Mouse (Mus musculus) stomach, postnatal 0 days (tissue): Measurements from ENCODE around the gene Dda1. TPM values are rescaled to one million over a fixed set of nuclear protein-coding genes. Genes with fewer than 3 reads are reported as not detected.

Source experiments
- ATAC-seq: fragments of 200-750 bp; cut with Nextera tagmentation; 2 replicates; pipeline ENCODE4 v1.8.0; 2017; ENCODE audit not compliant: low FRiP score, low TSS enrichment
- DNase-seq: peaks from one replicate; pipeline ENCODE4 v3.0.0-alpha.2; 2016; ENCODE audit warnings: low spot score
- H3K27ac ChIP-seq: fragments of 300-500 bp; sonication (generic); replicated peaks from 2 replicates; pipeline ENCODE4 v1.5.1; 2014; ENCODE audit warnings: mild to moderate bottlenecking, control low read depth
- H3K27me3 ChIP-seq: fragments of 300-500 bp; sonication (generic); 2 replicates; pipeline ENCODE4 v1.6.1; 2014; ENCODE audit warnings: low read length; ENCODE audit not compliant: control insufficient read depth, insufficient read depth
- H3K36me3 ChIP-seq: fragments of 300-500 bp; sonication (generic); 2 replicates; pipeline ENCODE4 v1.6.1; 2014; ENCODE audit warnings: low read length, mixed read lengths; ENCODE audit not compliant: control insufficient read depth, insufficient read depth
- H3K4me1 ChIP-seq: fragments of 300-500 bp; sonication (generic); replicated peaks from 2 replicates; pipeline ENCODE4 v1.6.1; 2014; ENCODE audit warnings: antibody characterized with exemption; ENCODE audit not compliant: control insufficient read depth, insufficient read depth
- H3K4me2 ChIP-seq: fragments of 300-500 bp; sonication (generic); replicated peaks from 2 replicates; pipeline ENCODE4 v1.6.1; 2014; ENCODE audit warnings: low read depth, mild to moderate bottlenecking, control low read depth, moderate library complexity
- H3K4me3 ChIP-seq: fragments of 300-500 bp; sonication (generic); 2 replicates; pipeline ENCODE4 v1.5.1; 2014; ENCODE audit warnings: low read depth, low read length, control low read depth
- H3K9ac ChIP-seq: fragments of 300-500 bp; sonication (generic); 2 replicates; pipeline ENCODE4 v1.6.1; 2014; ENCODE audit warnings: mild to moderate bottlenecking, low read length, control low read depth, mixed read lengths
- H3K9me3 ChIP-seq: fragments of 300-500 bp; sonication (generic); 2 replicates; pipeline ENCODE4 v1.6.1; 2016; ENCODE audit warnings: low read length; ENCODE audit not compliant: control insufficient read depth
- CTCF ChIP-seq: IDR thresholded peaks from 2 replicates; pipeline ENCODE4 v1.5.1; 2016; ENCODE audit warnings: antibody characterized with exemption, low read depth, mild to moderate bottlenecking, moderate library complexity
- EP300 ChIP-seq: optimal IDR thresholded peaks from 2 replicates; pipeline ENCODE3; 2016; ENCODE audit warnings: antibody characterized with exemption
- WGBS: fragments of 180-500 bp; shearing (Covaris S2); extraction: QIAGEN DNeasy Blood & Tissue Kit; methylation state at CpG from one replicate; pipeline ENCODE4 v1.1.7; 2014; 5-methylcytosine and 5-hydroxymethylcytosine counted together
- polyA plus RNA-seq: library from polyadenylated mRNA; unstranded; fragments of >200 nt; fragmentation: Nextera tagmentation; extraction: Ambion mirVana; gene quantifications from 2 replicates; pipeline ENCODE4 v1.2.1, GENCODE M21; 2015

Dda1 gene
- polyA plus RNA-seq, 1 experiment from 2014 or later, result 74.5 TPM

GRCm38 (mm10) chr8:71484736-71485135, 15.7 kb downstream of the Dda1 start:
- H3K9ac ChIP-seq, result no peak overlapping the region
- no peak for TF ChIP-seq CTCF
- no peak for TF ChIP-seq EP300
- H3K27me3 ChIP-seq, result no peaks in the 10 kb centered on the region
- ATAC-seq, result no peak
- no peaks in the 10 kb centered on the region for H3K9me3 ChIP-seq
- no peak overlapping the region for H3K4me3 ChIP-seq
- no peaks in the 10 kb centered on the region for H3K36me3 ChIP-seq
- no peak overlapping the region for H3K27ac ChIP-seq
- DNase-seq, result no peak
- 94% methylated on average over 19 of the region's 19 CpGs for WGBS
- peak overlapping the region; percentile 92; the same call in 1 of the 2 replicates for H3K4me2 ChIP-seq
- H3K4me1 ChIP-seq, result peaks cover 9% of the 10 kb centered on the region

DNA sequence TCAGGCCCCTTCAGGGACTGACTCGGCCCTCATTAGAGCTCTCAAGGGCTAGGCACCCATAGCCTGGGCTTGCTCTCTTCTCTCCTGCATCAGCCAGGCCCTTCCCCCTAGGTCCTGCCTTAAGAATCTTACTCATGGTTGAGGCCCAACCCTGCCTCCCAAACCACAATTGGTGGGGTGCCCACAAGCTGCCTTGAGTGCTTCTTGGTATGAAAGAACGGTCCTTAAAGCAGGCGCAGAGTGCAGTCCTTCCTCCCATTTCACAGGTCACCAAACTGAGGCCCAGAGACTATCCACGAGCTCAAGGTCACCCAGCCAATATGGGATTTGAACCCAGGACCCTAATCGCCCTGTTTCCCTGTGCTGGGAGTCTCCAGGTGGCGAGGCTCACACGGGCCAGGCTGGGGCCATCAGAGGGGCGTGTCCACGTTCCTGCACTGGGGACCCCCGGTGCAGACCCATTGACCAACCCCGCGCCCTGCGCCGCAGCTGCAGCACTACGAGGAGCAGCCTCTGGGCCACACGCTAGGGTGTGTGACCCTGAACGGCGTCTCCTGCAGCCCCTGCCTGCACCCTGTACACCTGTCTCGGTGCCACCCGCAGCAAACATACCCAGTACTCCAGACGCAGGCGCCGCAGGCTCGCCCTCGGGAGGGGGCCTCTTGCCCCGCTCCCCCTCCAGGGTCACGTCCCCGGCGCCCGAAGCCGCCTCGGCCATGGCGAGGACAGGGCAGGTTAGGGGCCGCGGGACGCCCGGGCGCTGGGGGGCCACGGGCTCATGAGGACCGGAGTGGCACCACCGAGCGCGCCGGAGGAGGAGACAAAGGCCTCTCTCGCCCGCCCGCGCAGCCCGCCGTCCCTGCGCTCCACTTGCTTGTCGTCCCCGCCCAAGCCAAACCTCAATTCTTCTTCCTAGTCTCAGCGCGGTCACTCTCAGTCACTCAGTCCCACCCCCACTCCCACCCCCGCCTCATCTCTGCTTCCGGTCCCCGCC, 16.4 kb downstream of the Dda1 start, which contains the start of gene Ano8:
Ano8 (minus strand) TSS at position 822 of the 994 bp plus-strand sequence.
- Histone ChIP-seq H3K4me3 (peak within 1 kb of the TSS; percentile 72), H3K27me3 (no peaks in the 10 kb centered on the region), H3K27ac (peak within 1 kb of the TSS; percentile 73; the same call in 1 of the 2 replicates), H3K4me2 (peak within 1 kb of the TSS; percentile 92), H3K4me1 (peaks cover 9% of the 10 kb centered on the region), H3K9ac (peak within 1 kb of the TSS; percentile 78), H3K36me3 (no peaks in the 10 kb centered on the region), H3K9me3 (no peaks in the 10 kb centered on the region)
- no peak for TF ChIP-seq CTCF
- no peak for TF ChIP-seq EP300
- DNase-seq, result peak; percentile 83
- peak; percentile 47 for ATAC-seq
- WGBS, result 7% methylated on average over 44 of the region's 58 CpGs

GRCm38 (mm10) chr8:71486136-71486529, 17.1 kb downstream of the Dda1 start:
- Histone ChIP-seq H3K4me3 (peak overlapping the region; percentile 72), H3K4me2 (peak overlapping the region; percentile 92), H3K27me3 (no peaks in the 10 kb centered on the region), H3K9ac (no peak overlapping the region), H3K36me3 (no peaks in the 10 kb centered on the region), H3K27ac (no peak overlapping the region), H3K4me1 (peaks cover 9% of the 10 kb centered on the region), H3K9me3 (no peaks in the 10 kb centered on the region)
- DNase-seq, result no peak
- no peak for ATAC-seq
- TF ChIP-seq CTCF (no peak), EP300 (no peak)
- 4% methylated on average over 7 of the region's 7 CpGs for WGBS

- Histone ChIP-seq H3K27ac (peak within 1 kb of the TSS; percentile 86), H3K4me2 (peak within 1 kb of the TSS; percentile 98), H3K4me1 (peaks cover 9% of the 10 kb centered on the region), H3K9me3 (no peaks in the 10 kb centered on the region), H3K27me3 (no peaks in the 10 kb centered on the region), H3K9ac (peak within 1 kb of the TSS; percentile 75), H3K4me3 (peak within 1 kb of the TSS; percentile 71), H3K36me3 (peaks cover 6% of the 10 kb centered on the region; the same call in 1 of the 2 replicates)
- ATAC-seq (peak; percentile 53), DNase-seq (peak; percentile 83)
- WGBS, result under 1% methylated on average over 33 of the region's 33 CpGs
- TF ChIP-seq EP300, result no peak
- TF ChIP-seq CTCF, result peak; percentile 32
These were observed 18.9 kb downstream of the Dda1 start, which contains the start of gene Gtpbp3 for GRCm38 (mm10) chr8:71487691-71488445. Gene Gtpbp3 (plus strand): TSS chr8:71488103.

GRCm38 (mm10) chr8:71488454-71488853, 19.5 kb downstream of the Dda1 start:
- Histone ChIP-seq H3K4me2 (peak overlapping the region; percentile 98), H3K9ac (peak overlapping the region; percentile 75), H3K4me1 (peaks cover 9% of the 10 kb centered on the region), H3K9me3 (no peaks in the 10 kb centered on the region), H3K36me3 (peaks cover 6% of the 10 kb centered on the region; the same call in 1 of the 2 replicates), H3K27me3 (no peaks in the 10 kb centered on the region), H3K27ac (peak overlapping the region; percentile 86), H3K4me3 (peak overlapping the region; percentile 71)
- TF ChIP-seq EP300, result no peak
- TF ChIP-seq CTCF, result peak; percentile 34; the same call in 1 of the 2 replicates
- WGBS, result under 1% methylated on average over 22 of the region's 22 CpGs
- ATAC-seq (peak; percentile 88), DNase-seq (peak; percentile 90)
